Mouse (Mus musculus) C2C12 (cell line): ENCODE measurements around the gene Gm17949. TPM values are rescaled to one million over a fixed set of nuclear protein-coding genes. Genes with fewer than 3 reads are reported as not detected.
A peak's percentile ranks its signal among the peaks of the same experiment; 100 is the strongest.

Experiments
- H3K27me3 ChIP-seq: one replicate; pipeline ENCODE4 v1.6.1; 2011; ENCODE audit not compliant: control insufficient read depth, insufficient read depth, insufficient read length
- H3K36me3 ChIP-seq: one replicate; pipeline ENCODE4 v1.6.1; 2011; ENCODE audit not compliant: control insufficient read depth, insufficient read depth
- H3K4me3 ChIP-seq: one replicate; pipeline ENCODE4 v1.5.1; 2011; ENCODE audit warnings: mild to moderate bottlenecking, control low read depth; ENCODE audit not compliant: poor library complexity, insufficient read depth, severe bottlenecking
- H3K79me2 ChIP-seq: one replicate; pipeline ENCODE4 v1.6.1; 2011; ENCODE audit not compliant: control insufficient read depth, insufficient read depth
- H3K79me3 ChIP-seq: one replicate; pipeline ENCODE4 v1.6.1; 2011; ENCODE audit warnings: low read depth, control low read depth
- H3ac ChIP-seq: one replicate; pipeline ENCODE3; 2011; ENCODE audit warnings: low read depth; ENCODE audit not compliant: control insufficient read depth, insufficient read length
- CEBPB ChIP-seq: IDR thresholded peaks from one replicate; pipeline ENCODE4 v1.6.1; 2011; ENCODE audit warnings: low read depth, mild to moderate bottlenecking, control low read depth, moderate library complexity
- CTCF ChIP-seq: IDR thresholded peaks from one replicate; pipeline ENCODE4 v1.5.1; 2011; ENCODE audit not compliant: control insufficient read depth, insufficient read depth, insufficient read length
- FOSL1 ChIP-seq: IDR thresholded peaks from one replicate; pipeline ENCODE4 v1.8.0; 2011; ENCODE audit warnings: mild to moderate bottlenecking, low read length; ENCODE audit not compliant: poor library complexity, insufficient read depth, severe bottlenecking
- MAX ChIP-seq: IDR thresholded peaks from one replicate; pipeline ENCODE4 v1.6.1; 2011; ENCODE audit warnings: mild to moderate bottlenecking, control low read depth
- MYOD1 ChIP-seq: IDR thresholded peaks from one replicate; pipeline ENCODE4 v1.6.1; 2011; ENCODE audit warnings: low read depth; ENCODE audit not compliant: control insufficient read depth, insufficient read length
- MYOG ChIP-seq: IDR thresholded peaks from one replicate; pipeline ENCODE4 v1.6.1; 2011; ENCODE audit not compliant: control insufficient read depth, insufficient read length; ENCODE audit errors: extremely low read depth
- USF1 ChIP-seq: IDR thresholded peaks from one replicate; pipeline ENCODE4 v1.6.1; 2011; ENCODE audit warnings: low read depth, mild to moderate bottlenecking, control low read depth, moderate library complexity
- polyA plus RNA-seq: library from polyadenylated mRNA; unstranded; fragments of >200 nt; fragmentation: generic; extraction: Trizol; gene quantifications from one replicate; pipeline ENCODE4 v1.2.1, GENCODE M21; 2012; ENCODE audit warnings: missing spikeins

The Gm17949 gene
- polyA plus RNA-seq, 1 experiment, result not detected

- Histone ChIP-seq H3K79me3 (peaks cover 9% of the 10 kb centered on the region), H3K36me3 (peaks cover 43% of the 10 kb centered on the region), H3K79me2 (peaks cover 13% of the 10 kb centered on the region), H3ac (no peak overlapping the region), H3K4me3 (no peak overlapping the region), H3K27me3 (no peaks in the 10 kb centered on the region)
- TF ChIP-seq CTCF (no peak), MAX (no peak), MYOD1 (no peak), USF1 (no peak), FOSL1 (no peak)
Observed at GRCm38 (mm10) chr17:56996506-56996905, 14.8 kb upstream of the Gm17949 start.

- no peaks in the 10 kb centered on the region for H3K27me3 ChIP-seq
- peak within 1 kb of the TSS; percentile 51 for H3K4me3 ChIP-seq
- peaks cover 7% of the 10 kb centered on the region for H3K79me3 ChIP-seq
- H3K36me3 ChIP-seq, result peaks cover 39% of the 10 kb centered on the region
- H3K79me2 ChIP-seq, result peaks cover 7% of the 10 kb centered on the region
- H3ac ChIP-seq, result peak within 1 kb of the TSS; percentile 73
- TF ChIP-seq USF1 (peak; percentile 99), MAX (peak; percentile 87), CTCF (peak; percentile 23), MYOD1 (no peak)
Observed at GRCm38 (mm10) chr17:56997029-56997667, 14.1 kb upstream of the Gm17949 start, which contains the start of gene Alkbh7. Alkbh7 (plus strand) TSS chr17:56997339.

- TF ChIP-seq FOSL1 (no peak), MYOD1 (no peak), CTCF (no peak), CEBPB (no peak), MAX (no peak), MYOG (no peak), USF1 (no peak)
- Histone ChIP-seq H3K27me3 (no peaks in the 10 kb centered on the region), H3K36me3 (peaks cover 39% of the 10 kb centered on the region), H3K4me3 (no peak overlapping the region), H3K79me3 (peaks cover 2% of the 10 kb centered on the region), H3ac (no peak overlapping the region), H3K79me2 (no peaks in the 10 kb centered on the region)
Observed at GRCm38 (mm10) chr17:56999414-56999813, 11.9 kb upstream of the Gm17949 start.

GRCm38 (mm10) chr17:56999968-57000609 is 11.2 kb upstream of the Gm17949 start, which contains the start of gene Pspn:
Pspn (minus strand) TSS chr17:57000018.
- Histone ChIP-seq H3ac (no peak within 1 kb of the TSS), H3K79me3 (peaks cover 2% of the 10 kb centered on the region), H3K79me2 (no peaks in the 10 kb centered on the region), H3K27me3 (no peaks in the 10 kb centered on the region), H3K4me3 (no peak within 1 kb of the TSS), H3K36me3 (peaks cover 36% of the 10 kb centered on the region)
- TF ChIP-seq USF1, result no peak
- no peak for TF ChIP-seq MYOD1
- TF ChIP-seq CEBPB, result no peak
- TF ChIP-seq FOSL1, result no peak
- TF ChIP-seq CTCF, result no peak
- no peak for TF ChIP-seq MYOG
- no peak for TF ChIP-seq MAX

GRCm38 (mm10) chr17:57001228-57001627 is 10.0 kb upstream of the Gm17949 start:
- no peaks in the 10 kb centered on the region for H3K79me2 ChIP-seq
- no peak overlapping the region for H3ac ChIP-seq
- no peak overlapping the region for H3K4me3 ChIP-seq
- TF ChIP-seq MAX (no peak), USF1 (no peak), CEBPB (no peak), FOSL1 (no peak), MYOG (no peak), MYOD1 (no peak), CTCF (no peak)
- no peaks in the 10 kb centered on the region for H3K27me3 ChIP-seq
- peaks cover 35% of the 10 kb centered on the region for H3K36me3 ChIP-seq
- H3K79me3 ChIP-seq, result peaks cover 2% of the 10 kb centered on the region

GRCm38 (mm10) chr17:57003994-57004393 is 7.3 kb upstream of the Gm17949 start:
- no peak overlapping the region for H3K4me3 ChIP-seq
- H3K79me2 ChIP-seq, result peaks cover 4% of the 10 kb centered on the region
- H3ac ChIP-seq, result no peak overlapping the region
- TF ChIP-seq FOSL1 (no peak), MYOD1 (no peak), CTCF (no peak), USF1 (no peak), MAX (no peak), MYOG (no peak), CEBPB (no peak)
- peaks cover 57% of the 10 kb centered on the region for H3K36me3 ChIP-seq
- no peaks in the 10 kb centered on the region for H3K27me3 ChIP-seq
- peaks cover 2% of the 10 kb centered on the region for H3K79me3 ChIP-seq
